Mouse (Mus musculus): Measurements from ENCODE around the gene Eif2b2.

DNA sequence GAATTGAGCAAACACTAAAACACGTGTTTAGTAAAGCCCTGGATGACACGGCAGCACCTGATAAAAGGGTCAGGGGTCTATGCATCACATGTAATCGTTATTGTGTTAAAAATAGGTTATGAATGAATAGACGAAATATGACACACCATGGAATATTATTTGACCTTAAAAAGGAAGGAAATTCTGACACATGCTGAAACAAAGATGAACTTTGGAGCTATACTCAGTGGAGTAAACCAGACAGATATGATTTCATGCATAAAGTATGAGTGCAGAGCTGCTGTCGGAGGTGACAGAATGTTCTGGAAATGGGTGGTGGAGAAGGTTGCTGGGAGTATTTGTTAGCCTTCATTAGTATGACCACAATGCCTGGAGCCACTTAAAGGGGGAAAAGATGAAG, 15.6 kb upstream of the Eif2b2 start:
- TF ChIP-seq MAX (IDR thresholded peaks at IDR 0.05; ENCODE audit: low read length) (no peak), RAD21 (IDR thresholded peaks at IDR 0.05; ENCODE audit: low read depth, low read length) (no peak), KAT2A (IDR thresholded peaks at IDR 0.05; ENCODE audit: insufficient replicate concordance, low read length) (no peak), SIN3A (IDR thresholded peaks at IDR 0.05; ENCODE audit: low read length) (no peak), CTCF (conservative IDR thresholded peaks at IDR 0.05 in 1 of 2, IDR thresholded peaks at IDR 0.05 in 1 of 2; ENCODE audit: low read depth in 2 of 2, low read length in 2 of 2) (no peak), E2F4 (IDR thresholded peaks at IDR 0.05; ENCODE audit: insufficient replicate concordance, low read depth, low read length) (no peak), POLR2A (IDR thresholded peaks at IDR 0.05; ENCODE audit: low read depth, low read length) (no peak), CHD2 (IDR thresholded peaks at IDR 0.05; ENCODE audit: low read length) (no peak), HCFC1 (IDR thresholded peaks at IDR 0.05; ENCODE audit: low read depth, low read length) (no peak), USF1 (IDR thresholded peaks at IDR 0.05; ENCODE audit: low read depth, low read length) (no peak), MXI1 (IDR thresholded peaks at IDR 0.05; ENCODE audit: low read depth, low read length) (no peak), UBTF (IDR thresholded peaks at IDR 0.05; ENCODE audit: low read depth, low read length) (no peak), MYC (IDR thresholded peaks at IDR 0.05; ENCODE audit: low read depth, low read length) (no peak), EP300 (IDR thresholded peaks at IDR 0.05; ENCODE audit: low read length) (no peak)
